Mouse (Mus musculus) kidney, adult 8-10 months (tissue): ENCODE data around the gene C2cd6.

ENCODE experiments used
- DNase-seq, 2 experiments: peaks; one replicate each; pipeline ENCODE4 v3.0.0; 2022

Gene C2cd6

GRCm38 (mm10) chr1:59094705-59095104 is at the start of gene C2cd6:
Gene C2cd6, minus strand, starts transcription at chr1:59094900.
- DNase-seq, result no peak

- peak; percentile 49 to 86 for DNase-seq
Observed at GRCm38 (mm10) chr1:59142809-59143208, 48.1 kb upstream of the C2cd6 start.

- DNase-seq, result no peak
Observed at GRCm38 (mm10) chr1:59134419-59134818, 39.7 kb upstream of the C2cd6 start.

DNA sequence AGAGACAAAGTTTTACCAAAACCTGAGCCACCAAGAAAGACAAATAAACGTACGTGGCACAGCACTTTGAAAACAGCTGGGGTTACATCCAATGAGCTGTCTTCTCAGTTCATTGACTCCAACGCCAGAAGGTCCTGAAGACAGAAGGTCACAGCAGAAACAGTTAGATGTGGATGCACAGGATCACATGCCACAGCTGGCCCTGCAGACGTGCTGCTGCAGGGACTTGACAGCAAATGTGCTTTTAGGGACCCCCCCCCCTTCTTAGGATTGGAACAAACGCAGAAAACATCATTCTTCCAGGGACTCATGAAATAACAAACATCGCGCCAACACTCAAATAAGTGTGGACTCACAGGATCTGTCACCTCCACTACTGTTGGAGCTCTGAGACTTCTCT is 34.2 kb upstream of the C2cd6 start:
- no peak for DNase-seq

DNA sequence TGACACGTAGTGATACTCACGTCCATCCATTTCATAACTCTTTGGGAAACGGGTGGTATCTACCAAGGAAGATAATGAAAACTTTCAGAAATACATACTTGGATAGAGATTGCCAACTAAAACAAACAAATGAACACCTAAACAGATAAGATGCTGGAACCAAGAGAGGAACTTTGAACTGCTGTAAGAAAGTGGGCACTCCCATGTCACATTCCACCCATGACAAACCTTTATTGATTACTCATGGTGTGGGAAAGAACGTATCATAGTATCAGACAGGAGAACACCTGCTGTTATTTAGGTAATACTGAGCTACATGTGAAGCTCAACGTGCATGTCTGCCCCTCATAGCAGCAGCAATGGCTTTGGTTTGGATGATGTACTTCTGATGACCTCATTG is 30.9 kb upstream of the C2cd6 start:
- DNase-seq, result no peak

- DNase-seq, result peak; percentile 87 to 89
Observed at GRCm38 (mm10) chr1:59119720-59120457, 25.2 kb upstream of the C2cd6 start, which contains the start of gene Tmem237. Gene Tmem237, minus strand, starts transcription at chr1:59120408.

GRCm38 (mm10) chr1:59110524-59110923 is 15.8 kb upstream of the C2cd6 start:
- peak; percentile 48 to 55 for DNase-seq

- DNase-seq, result peak; percentile 54 to 57
Observed at GRCm38 (mm10) chr1:59102071-59102470, 7.4 kb upstream of the C2cd6 start.

DNA sequence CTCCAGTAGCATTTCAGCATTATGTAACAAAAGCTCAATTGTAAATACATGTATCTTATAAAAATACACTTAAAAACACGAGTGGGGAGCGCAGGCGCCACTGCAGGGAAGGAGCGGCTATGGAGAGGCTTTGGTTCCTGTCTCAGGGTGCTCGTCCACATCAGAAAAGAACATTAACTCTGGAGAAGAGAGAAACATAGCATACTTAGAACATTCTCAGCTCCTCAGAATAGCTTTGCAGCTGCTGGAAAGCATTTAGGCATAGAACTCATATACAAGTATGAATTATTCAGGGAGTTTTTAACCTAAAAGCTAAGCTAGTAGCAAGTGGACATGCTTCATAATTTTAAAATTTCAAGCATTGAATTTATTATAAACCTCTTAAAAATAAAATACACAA is 6.3 kb upstream of the C2cd6 start:
- no peak for DNase-seq

GRCm38 (mm10) chr1:59070867-59071266 is 23.8 kb downstream of the C2cd6 start:
- DNase-seq, result peak; percentile 11 to 35

- DNase-seq, result peak; percentile 22 to 70
Observed at GRCm38 (mm10) chr1:59067976-59068375, 26.7 kb downstream of the C2cd6 start.

GRCm38 (mm10) chr1:59063697-59064096 is 31.0 kb downstream of the C2cd6 start:
- no peak for DNase-seq

- DNase-seq, result peak; percentile 21 to 55
Observed at GRCm38 (mm10) chr1:59056955-59057354, 37.7 kb downstream of the C2cd6 start.

DNA sequence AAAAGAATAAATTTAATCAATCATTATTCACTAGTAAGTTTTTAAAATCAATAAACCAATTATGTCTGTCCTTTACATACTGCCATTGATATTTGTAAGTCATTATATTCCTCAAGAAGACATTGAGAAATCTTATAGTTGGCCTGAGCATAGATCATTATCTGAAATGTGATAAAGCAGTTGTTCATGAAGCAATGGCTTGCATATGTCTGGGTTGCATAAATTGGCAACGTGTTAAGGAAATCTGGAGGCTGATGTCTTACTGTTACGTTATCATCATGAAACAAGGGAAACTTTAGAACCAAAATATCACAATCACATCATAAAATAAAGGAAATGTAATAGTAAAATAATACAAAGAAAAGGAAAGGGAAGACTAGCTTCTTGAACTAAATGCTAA is 43.4 kb downstream of the C2cd6 start:
- no peak for DNase-seq

DNA sequence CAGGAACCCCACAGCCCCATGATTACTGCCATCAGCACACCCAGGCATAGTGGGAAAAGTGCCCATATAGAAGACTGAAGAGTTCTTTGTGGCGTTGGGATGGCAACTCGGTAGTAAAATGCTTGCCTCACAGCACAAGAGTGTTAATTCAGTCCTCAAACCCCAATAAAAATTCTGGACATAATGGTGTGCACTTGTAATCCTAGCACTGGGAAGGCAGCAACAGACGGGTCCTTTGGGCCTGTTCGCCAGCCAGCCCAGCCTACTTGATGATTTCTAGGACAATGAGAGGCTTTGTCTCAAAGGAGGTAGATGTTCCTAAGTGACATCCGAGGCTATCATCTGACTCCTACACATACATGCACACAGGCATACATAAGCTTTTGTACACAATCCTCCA is 57.0 kb downstream of the C2cd6 start:
- no peak for DNase-seq

DNA sequence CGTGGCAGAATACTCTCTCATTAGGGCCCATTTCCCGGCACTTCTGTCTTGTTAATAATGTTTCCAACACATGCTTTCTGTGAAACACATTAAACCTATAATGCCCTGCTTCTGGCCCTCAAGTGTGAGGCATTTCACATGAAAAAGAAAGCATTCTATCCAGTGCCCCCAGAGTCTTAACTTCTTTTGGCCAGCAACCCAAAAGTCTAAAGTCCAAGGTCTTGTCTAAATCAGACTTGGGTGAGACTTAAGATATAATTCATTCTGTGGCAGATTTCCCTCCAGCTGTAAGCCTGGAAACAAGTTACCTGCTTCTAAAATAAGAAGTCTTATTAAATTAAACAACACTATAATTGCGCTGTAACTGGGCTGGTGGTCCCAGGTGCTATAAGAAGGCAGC is 73.1 kb downstream of the C2cd6 start:
- DNase-seq, result peak; percentile 34 to 43

- DNase-seq, result peak; percentile 26 to 37
Observed at GRCm38 (mm10) chr1:59009250-59009649, 85.5 kb downstream of the C2cd6 start.
